Mouse (Mus musculus): ENCODE data around the gene Spr. TPM values are rescaled to one million over a fixed set of nuclear protein-coding genes. Genes with fewer than 3 reads are reported as not detected.
"Not testable (repeated sequence)": the region's sequence is repeated elsewhere in the genome, so short reads cannot be mapped to it uniquely, and the experiment has no call there.

Gene Spr
- polyA plus RNA-seq, 1 experiment from 2014 or later = 33.4 TPM

DNA sequence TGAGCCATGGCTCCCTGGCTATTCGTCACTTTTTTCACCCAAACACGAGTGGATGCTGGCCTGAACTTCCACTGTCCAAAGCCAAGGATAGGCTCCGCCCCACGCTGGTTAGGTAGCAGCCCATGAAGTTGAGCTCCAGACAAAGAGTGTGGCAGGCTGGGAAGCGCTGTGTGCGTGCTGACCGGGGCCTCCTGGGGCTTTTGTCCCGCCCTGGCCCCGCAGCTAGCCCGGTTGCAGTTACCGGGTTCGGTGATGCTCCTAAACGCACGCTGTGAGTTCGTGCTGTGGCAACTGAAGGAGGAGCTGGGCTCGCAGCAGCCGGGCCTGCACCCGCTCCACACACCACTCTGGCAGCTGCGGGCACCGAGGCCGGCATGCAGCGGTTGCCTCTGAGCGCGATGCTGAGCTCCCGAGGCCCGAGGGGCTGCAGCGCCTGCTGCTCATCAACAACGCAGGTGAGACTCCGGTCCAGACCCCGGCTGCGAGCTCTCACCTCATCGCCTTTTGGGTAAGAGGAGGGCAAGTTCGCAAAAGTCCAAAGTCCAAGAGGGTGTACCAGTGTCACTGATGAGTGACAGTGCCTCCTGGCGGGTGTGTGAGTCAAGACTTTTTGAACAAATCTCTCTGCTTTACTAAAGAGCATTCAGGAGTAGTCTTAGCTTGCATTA, 17.4 kb upstream of the Spr start:
- peak; percentile 73 for ATAC-seq (ENCODE audit: low FRiP score, low read depth)
- peak overlapping the region; percentile 50 for H3K4me3 ChIP-seq
- H3K27ac ChIP-seq (replicated peaks) = peak overlapping the region; percentile 30; the same call in 1 of the 2 replicates
- peak overlapping the region; percentile 65 for H3K9ac ChIP-seq (replicated peaks)
- WGBS = under 1% methylated on average over 34 of the region's 34 CpGs
- H3K27me3 ChIP-seq = peaks cover 2% of the 10 kb centered on the region; the same call in 1 of the 2 replicates
- no peaks in the 10 kb centered on the region for H3K9me3 ChIP-seq
- peaks cover 19% of the 10 kb centered on the region for H3K4me1 ChIP-seq
- no peaks in the 10 kb centered on the region for H3K36me3 ChIP-seq
- peak overlapping the region; percentile 79 for H3K4me2 ChIP-seq (replicated peaks)

DNA sequence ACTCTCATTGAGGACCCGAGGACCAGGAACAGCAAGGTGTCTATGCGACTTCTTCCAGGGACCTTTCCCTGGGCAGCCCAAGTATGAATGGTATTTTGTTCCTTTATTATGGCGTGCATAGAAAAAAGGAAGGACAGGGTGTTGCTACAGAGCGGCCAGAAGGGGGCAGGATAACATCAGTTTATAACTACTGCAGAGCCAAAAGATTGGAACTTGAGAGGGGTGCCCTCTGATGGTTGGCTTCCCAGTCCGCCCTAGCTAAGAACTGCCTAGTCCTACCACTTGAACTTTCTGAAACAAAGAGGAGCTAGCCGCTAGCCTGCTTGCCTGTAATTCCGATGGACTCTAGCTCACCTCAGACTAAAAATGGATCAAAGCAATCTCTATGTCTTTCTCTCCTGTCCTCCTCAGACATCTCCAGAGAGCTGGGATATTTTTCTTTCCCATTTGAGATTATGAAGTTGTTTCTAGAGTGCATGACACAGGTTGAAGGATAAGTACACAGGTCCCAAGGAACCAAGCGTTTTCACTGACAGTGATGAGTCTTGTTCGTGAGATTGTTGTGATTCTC, 16.5 kb upstream of the Spr start:
- 11% methylated on average over 8 of the region's 9 CpGs for whole genome bisulfite sequencing
- H3K9ac ChIP-seq (replicated peaks) = no peak overlapping the region
- H3K27ac ChIP-seq (replicated peaks) = no peak overlapping the region
- H3K27me3 ChIP-seq = peaks cover 2% of the 10 kb centered on the region; the same call in 1 of the 2 replicates
- no peak overlapping the region for H3K4me2 ChIP-seq (replicated peaks)
- 0 out of 2 replicates have a peak, but pooled peaks have one; percentile 36 for ATAC-seq (ENCODE audit: low FRiP score, low read depth)
- H3K36me3 ChIP-seq = no peaks in the 10 kb centered on the region
- no peak overlapping the region for H3K4me3 ChIP-seq
- H3K9me3 ChIP-seq = no peaks in the 10 kb centered on the region
- H3K4me1 ChIP-seq = peaks cover 16% of the 10 kb centered on the region

DNA sequence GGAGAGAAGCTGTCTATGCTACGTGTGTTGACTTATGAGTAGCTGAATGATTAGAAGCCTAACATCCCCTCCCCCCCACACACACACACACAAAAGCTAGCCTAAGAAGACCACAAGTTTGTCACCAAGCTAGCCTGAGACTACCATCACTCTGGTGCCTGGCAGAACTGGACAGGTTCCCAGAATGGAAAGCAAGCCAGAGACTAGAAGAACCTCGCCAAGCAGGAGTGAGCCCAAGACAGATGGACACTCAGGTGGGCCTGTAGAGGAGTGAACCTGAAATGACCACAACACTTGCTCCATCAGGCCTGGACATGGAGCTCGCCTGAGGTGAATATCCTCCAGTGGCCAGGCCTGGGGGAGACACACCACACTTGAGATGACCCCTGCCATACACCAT, 12.8 kb upstream of the Spr start:
- Histone ChIP-seq H3K27ac (replicated peaks) (no peak overlapping the region), H3K27me3 (peaks cover 2% of the 10 kb centered on the region; the same call in 1 of the 2 replicates), H3K36me3 (no peaks in the 10 kb centered on the region), H3K4me3 (no peak overlapping the region), H3K9ac (replicated peaks) (no peak overlapping the region), H3K4me1 (peaks cover 9% of the 10 kb centered on the region), H3K4me2 (replicated peaks) (no peak overlapping the region), H3K9me3 (no peaks in the 10 kb centered on the region)
- ATAC-seq (ENCODE audit: low FRiP score, low read depth) = no peak
- WGBS = 78% methylated on average over 3 of the region's 3 CpGs

DNA sequence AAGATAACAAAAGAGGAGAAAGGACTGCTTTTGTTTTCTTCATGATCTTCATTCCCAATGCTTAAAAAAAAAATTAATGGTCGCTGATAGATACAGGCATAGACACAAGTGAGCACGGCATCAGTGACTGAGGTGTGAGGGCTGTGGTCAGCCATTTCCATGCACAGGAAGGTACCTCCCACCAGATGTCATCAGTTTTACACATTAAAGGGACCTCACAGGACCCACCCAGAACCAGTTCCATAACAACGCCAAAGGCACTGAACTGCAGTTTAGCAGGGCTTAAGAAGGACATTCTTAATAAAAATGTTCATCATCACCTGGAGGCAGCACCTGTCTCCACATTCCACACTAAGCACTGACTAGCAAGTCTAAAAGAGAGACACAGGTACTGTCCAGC, 10.1 kb upstream of the Spr start:
- Histone ChIP-seq H3K4me2 (replicated peaks) (no peak overlapping the region), H3K27ac (replicated peaks) (no peak overlapping the region), H3K4me1 (no peaks in the 10 kb centered on the region), H3K4me3 (no peak overlapping the region), H3K27me3 (peaks cover 2% of the 10 kb centered on the region; the same call in 1 of the 2 replicates), H3K36me3 (no peaks in the 10 kb centered on the region), H3K9ac (replicated peaks) (no peak overlapping the region), H3K9me3 (no peaks in the 10 kb centered on the region)
- WGBS = 74% methylated on average over 3 of the region's 3 CpGs
- no peak for ATAC-seq (ENCODE audit: low FRiP score, low read depth)

DNA sequence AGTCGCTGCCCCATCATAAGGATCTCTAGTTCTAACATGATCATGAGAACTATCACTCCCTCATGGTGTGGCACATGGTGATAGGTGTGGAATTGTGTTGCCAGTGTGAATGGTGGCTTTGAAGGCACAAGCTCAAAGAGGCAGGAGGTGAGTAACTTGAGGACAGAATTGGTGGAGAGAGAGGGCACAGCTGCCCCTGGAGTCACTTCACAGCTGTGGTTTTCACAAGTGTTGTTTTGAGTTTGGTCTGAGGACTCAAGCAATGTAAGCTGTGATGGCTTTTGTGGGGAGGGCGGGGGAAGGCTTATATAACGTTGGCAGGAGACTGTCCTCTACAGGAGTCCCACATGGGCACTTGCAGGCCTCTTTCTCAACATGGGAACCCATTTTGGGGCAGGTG, 6.9 kb upstream of the Spr start:
- no peaks in the 10 kb centered on the region for H3K36me3 ChIP-seq
- 72% methylated on average over 3 of the region's 3 CpGs for WGBS
- no peak overlapping the region for H3K9ac ChIP-seq (replicated peaks)
- no peaks in the 10 kb centered on the region for H3K27me3 ChIP-seq
- no peaks in the 10 kb centered on the region for H3K4me1 ChIP-seq
- no peak overlapping the region for H3K4me2 ChIP-seq (replicated peaks)
- H3K4me3 ChIP-seq = no peak overlapping the region
- ATAC-seq (ENCODE audit: low FRiP score, low read depth) = no peak
- no peaks in the 10 kb centered on the region for H3K9me3 ChIP-seq
- no peak overlapping the region for H3K27ac ChIP-seq (replicated peaks)

DNA sequence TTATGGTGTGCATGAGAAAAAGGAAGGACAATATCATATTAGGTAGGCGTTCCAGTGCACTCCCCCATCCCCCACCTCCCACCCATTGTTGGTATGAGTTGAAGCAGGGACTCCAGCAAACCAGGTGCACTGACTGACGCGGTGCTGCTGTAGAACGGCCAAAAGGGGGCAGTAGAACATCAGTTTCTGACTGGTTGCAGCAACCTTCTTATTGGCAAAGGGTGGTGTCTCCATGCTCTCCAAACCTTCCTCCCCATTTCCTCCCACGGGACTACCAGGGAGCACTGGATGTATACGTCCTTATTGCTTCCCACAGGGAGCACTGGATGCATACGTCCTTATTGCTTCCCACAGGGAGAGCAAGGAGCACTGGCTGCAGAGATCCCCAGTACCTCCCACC, 3.4 kb upstream of the Spr start:
- not testable (repeated sequence) for ATAC-seq (ENCODE audit: low FRiP score, low read depth)

DNA sequence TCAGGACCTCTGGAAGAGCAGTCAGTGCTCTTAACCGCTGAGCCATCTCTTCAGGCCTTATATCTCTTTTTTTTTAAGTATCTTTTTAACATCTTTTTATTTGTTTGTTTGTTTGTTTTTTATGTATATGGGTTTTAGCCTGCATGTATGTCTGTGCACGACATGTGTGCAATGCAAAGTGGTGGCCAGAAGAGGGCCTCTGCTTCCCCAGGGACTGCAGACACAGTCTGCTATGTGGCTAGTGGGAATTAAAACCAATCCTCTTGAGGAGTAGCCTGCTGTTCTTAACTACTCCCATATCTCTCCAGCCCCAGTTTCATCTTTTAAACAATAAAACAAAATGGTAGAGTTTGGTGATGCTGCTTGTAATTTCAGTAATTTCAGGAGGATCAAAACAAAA, 2.0 kb upstream of the Spr start:
- ATAC-seq (ENCODE audit: low FRiP score, low read depth) = no peak
- 90% methylated on average over 2 of the region's 2 CpGs for WGBS

More for the DNA sequence above, 3.4 kb upstream of the Spr start:
- H3K9ac ChIP-seq (replicated peaks); H3K4me2 ChIP-seq (replicated peaks); H3K27me3 ChIP-seq; H3K36me3 ChIP-seq; H3K9me3 ChIP-seq; H3K4me1 ChIP-seq; H3K27ac ChIP-seq (replicated peaks); H3K4me3 ChIP-seq: not testable (repeated sequence)
- 14% methylated on average over 7 of the region's 7 CpGs for WGBS

DNA sequence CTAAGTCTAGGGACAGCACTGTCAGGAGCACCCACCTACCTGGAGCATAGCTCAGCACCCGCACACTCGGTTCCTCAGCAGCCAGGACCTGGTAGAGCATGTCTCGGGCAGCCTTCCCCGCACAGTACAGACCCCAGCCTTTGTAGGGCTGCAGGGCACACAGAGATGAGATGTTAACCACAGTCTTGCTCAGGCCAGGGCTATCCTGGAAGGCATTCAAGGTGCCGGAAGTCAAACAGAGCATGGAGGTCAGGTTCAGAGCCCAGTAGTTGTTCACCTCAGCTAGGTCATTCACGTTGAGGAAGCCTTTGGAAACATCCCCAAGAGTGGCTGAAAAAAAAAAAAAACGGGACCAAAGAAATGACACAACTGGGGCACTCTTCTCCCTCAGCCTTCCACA, 782 bp downstream of the Spr start:
- Histone ChIP-seq H3K4me3 (peak overlapping the region; percentile 81), H3K4me2 (replicated peaks) (peak overlapping the region; percentile 69), H3K9ac (replicated peaks) (peak overlapping the region; percentile 85; the same call in 1 of the 2 replicates)
- not testable (repeated sequence) for H3K27me3 ChIP-seq; H3K9me3 ChIP-seq; H3K27ac ChIP-seq (replicated peaks); H3K36me3 ChIP-seq; H3K4me1 ChIP-seq
- WGBS = 65% methylated on average over 7 of the region's 7 CpGs
- ATAC-seq (ENCODE audit: low FRiP score, low read depth) = 0 out of 2 replicates have a peak, but pooled peaks have one; percentile 16

More for the DNA sequence above, 2.0 kb upstream of the Spr start:
- Histone ChIP-seq H3K27me3 (no peaks in the 10 kb centered on the region), H3K27ac (replicated peaks) (no peak overlapping the region), H3K9ac (replicated peaks) (no peak overlapping the region), H3K4me3 (no peak overlapping the region), H3K36me3 (no peaks in the 10 kb centered on the region), H3K4me2 (replicated peaks) (no peak overlapping the region), H3K9me3 (no peaks in the 10 kb centered on the region), H3K4me1 (0 out of 2 replicates have a peak, but pooled peaks cover 3% of the 10 kb centered on the region)

DNA sequence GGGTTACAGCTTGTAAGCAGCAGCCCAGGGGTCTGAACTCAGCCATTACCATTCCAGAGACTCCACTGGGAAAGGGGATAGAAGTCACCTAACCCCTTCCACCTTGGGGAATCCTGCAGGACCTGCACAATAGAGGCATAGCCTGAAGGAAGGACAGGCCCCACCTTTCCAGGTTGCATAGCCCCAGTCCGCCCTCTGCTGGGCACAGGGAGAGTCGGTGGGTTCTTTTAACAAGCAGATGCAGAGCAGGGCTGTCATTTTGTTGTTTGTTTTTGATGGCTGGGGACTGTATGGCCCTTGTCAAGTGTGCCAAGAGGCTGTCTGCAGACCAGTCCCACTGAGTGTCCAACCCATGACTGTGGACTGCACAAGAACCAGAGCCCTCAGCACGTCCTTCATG, 4.8 kb downstream of the Spr start:
- not testable (repeated sequence) for H3K9ac ChIP-seq (replicated peaks); H3K27ac ChIP-seq (replicated peaks); H3K27me3 ChIP-seq; H3K4me3 ChIP-seq; ATAC-seq (ENCODE audit: low FRiP score, low read depth); H3K4me1 ChIP-seq; H3K9me3 ChIP-seq; H3K36me3 ChIP-seq; H3K4me2 ChIP-seq (replicated peaks)
- WGBS = 36% methylated on average over 3 of the region's 3 CpGs

DNA sequence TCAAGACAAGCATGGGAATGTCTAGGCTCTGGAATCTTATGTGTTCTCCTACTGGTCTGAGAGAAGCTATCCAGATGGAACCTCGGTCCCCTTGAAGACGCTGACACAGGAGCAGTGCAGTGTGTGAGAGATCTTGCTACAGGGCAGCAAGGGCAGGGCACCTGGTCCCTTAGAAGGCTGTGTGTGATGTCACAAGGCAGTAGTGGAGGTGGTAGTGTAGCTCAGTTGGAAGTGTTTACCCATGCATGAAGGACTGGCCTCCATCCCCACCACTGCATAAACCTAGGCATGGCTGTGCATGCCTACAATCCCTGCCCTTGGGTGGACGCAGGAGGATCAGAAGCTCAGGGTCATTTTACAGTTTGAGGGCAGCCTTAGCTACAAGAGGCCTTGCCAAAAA, 5.3 kb downstream of the Spr start:
- H3K27ac ChIP-seq (replicated peaks); ATAC-seq (ENCODE audit: low FRiP score, low read depth); H3K4me3 ChIP-seq; H3K9me3 ChIP-seq; H3K36me3 ChIP-seq; H3K4me1 ChIP-seq; H3K9ac ChIP-seq (replicated peaks); H3K27me3 ChIP-seq; H3K4me2 ChIP-seq (replicated peaks): not testable (repeated sequence)
- 91% methylated on average over 3 of the region's 3 CpGs for WGBS

DNA sequence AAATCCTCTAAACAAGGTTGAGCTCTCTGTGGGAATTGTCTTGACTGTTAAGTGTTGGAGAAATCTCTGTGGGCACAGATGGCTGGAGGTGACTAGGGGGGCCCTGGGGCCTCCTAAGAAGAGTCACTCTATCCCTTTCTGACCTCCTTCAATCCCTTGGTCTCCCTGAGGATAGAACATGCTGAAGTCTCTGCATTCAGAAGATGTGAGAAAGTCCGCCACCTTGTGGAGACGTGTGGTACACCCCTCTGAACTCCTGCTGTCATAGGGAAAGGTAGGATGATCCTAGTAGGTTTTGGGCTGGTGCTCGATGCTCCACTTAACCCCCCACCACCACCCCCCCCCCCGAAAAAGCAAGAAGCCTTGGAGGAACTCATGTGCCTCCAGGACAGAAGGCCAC, 5.9 kb downstream of the Spr start:
- 6% methylated on average over 4 of the region's 4 CpGs for WGBS
- ATAC-seq (ENCODE audit: low FRiP score, low read depth) = no peak
- H3K27me3 ChIP-seq = peaks cover 14% of the 10 kb centered on the region
- H3K4me1 ChIP-seq = 0 out of 2 replicates have a peak, but pooled peaks cover 1% of the 10 kb centered on the region
- no peaks in the 10 kb centered on the region for H3K9me3 ChIP-seq
- H3K4me2 ChIP-seq (replicated peaks) = no peak overlapping the region
- H3K27ac ChIP-seq (replicated peaks) = no peak overlapping the region
- no peak overlapping the region for H3K4me3 ChIP-seq
- H3K36me3 ChIP-seq = 0 out of 2 replicates have a peak, but pooled peaks cover 3% of the 10 kb centered on the region
- H3K9ac ChIP-seq (replicated peaks) = no peak overlapping the region

DNA sequence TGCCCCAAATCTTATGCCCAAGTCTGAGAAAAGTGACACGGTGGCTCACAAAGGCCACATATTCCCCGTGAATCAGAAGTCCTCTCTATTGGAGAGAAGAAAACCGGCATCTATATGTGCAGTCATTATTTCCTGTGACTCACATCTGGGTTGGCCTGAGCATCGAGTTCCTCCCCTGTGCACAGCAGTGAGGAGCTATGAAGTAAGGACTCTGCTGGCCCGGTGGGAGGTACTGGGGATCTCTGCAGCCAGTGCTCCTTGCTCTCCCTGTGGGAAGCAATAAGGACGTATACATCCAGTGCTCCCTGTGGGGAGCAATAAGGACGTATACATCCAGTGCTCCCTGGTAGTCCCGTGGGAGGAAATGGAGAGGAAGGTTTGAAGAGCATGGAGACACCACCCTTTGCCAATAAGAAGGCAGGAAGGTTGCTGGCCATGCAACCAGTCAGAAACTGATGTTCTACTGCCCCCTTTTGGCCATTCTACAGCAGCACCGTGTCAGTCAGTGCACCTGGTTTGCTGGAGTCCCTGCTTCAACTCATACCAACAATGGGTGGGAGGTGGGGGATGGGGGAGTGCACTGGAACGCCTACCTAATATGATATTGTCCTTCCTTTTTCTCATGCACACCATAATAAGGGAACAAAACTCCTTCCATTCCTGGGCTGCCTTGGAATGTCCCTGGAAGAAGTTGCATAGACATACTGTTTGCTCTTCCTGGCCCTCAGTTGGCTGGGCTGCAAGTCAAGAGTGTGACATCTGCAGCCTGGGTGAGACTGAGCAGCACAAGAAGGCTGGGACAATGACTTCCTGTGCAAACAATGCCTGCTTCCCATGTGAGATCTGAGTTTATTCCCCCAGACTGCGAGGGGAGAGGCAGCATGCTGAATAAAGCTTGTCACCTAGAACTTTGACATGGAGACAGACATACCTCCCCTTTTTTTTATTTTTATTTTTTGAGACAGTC, 19.7 kb downstream of the Spr start:
- H3K4me1 ChIP-seq; H3K27me3 ChIP-seq; H3K36me3 ChIP-seq; H3K27ac ChIP-seq (replicated peaks); H3K4me3 ChIP-seq; H3K9me3 ChIP-seq; H3K9ac ChIP-seq (replicated peaks); H3K4me2 ChIP-seq (replicated peaks): not testable (repeated sequence)
- 0 out of 2 replicates have a peak, but pooled peaks have one; percentile 23 for ATAC-seq (ENCODE audit: low FRiP score, low read depth)
- WGBS = 42% methylated on average over 9 of the region's 11 CpGs
